Mouse (Mus musculus) telencephalon, adult 2 months (tissue): ENCODE measurements at regions not wholly inside any gene's neighbourhood (a gene's known extent, or its start where the extent isn't known, plus 50 kb on each side); places are given as distances from the start of the nearest gene placed in this dataset.

Source experiments
- DNase-seq: peaks from one replicate; pipeline ENCODE4 v3.0.0-alpha.2; 2011; ENCODE audit warnings: low read depth, low spot score

DNA sequence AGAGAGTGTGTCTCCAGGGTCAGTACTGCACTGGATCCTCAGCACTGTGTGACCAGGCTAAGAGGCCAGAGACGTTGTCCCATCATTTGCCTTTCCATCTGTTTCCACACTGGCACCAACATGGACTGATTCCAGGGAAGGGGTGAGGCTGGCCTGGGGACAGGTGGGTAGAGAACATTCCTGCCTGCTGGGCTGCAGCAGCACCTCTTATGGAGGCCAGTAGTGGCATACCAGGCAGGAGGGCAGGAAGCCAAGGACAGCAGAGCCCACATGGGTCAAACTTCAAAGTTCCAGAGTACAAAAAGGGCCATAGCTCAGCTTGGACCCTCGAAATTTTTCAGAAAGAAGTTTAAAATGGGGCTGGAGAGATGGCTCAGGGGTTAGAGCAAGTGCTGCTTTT lies 115.4 kb upstream of the Ercc6l2 start:
- DNase-seq: no peak

GRCm38 (mm10) chr13:63700747-63701146 lies 114.3 kb upstream of the Ercc6l2 start:
- DNase-seq: no peak

DNA sequence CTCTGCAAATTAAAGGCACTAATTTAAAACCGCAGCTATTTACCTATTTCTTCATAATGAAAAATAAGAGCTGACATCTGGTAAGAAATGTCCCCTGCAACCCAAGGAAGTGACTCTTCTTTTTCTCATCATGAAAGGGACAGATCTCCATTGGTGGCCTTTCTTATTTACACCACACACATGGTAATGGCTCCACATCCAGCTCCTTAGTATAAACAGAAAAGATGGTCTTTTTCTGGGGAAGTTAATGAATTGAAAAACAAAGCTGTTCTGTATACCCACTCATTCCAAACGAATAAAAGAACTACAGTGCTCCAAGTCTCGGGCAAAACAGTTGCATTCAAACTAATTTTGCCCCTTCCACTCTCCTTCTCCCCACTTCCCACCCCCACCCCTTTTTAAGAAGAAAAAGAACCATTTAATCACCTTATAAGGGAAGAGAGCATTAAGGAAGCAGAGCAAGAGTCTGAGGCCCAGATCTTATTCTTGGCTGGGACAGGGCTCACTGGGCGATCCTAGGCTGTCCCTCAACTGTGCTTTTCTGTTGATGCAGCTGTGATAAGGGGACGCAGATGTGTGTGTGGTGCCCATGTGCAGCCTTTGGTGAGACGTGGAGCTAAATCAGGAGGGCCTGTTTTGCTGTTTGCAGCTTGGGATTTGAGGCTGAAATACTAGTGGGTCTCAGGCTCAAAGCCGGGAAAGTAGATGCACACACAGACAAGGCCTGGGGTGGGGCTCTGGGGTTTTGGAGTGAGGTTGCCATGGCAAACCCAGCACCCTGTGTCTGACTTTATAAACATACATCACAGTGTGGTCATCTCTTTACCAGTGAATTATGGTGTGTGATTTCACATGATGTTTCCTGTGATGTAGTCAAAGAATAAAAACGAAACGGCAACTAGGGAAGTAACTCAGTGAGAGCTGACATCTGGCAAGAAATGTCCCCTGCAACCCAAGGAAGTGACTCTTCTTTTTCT lies 113.6 kb upstream of the Ercc6l2 start:
- no peak for DNase-seq

DNA sequence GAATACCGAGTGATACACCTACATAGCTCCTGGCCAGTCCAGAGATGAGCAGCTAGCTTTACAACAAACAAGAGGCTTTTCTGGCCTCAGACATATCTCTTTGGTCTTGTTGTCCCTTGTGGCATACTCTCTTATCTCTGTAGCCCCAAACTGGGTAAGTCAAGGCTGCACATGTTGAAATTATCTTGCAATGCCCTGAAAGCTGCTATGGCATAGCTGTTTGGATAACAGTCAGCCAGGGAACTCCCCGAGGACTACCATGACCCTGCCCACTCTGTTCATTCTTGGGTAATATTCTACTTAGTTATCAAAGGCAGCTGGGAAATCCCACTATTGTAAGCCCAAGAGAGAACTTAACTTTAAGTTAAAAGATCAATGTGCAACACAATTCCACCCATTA lies 106.5 kb upstream of the Ercc6l2 start:
- no peak for DNase-seq

- DNase-seq: no peak
Observed at GRCm38 (mm10) chr13:63713137-63713536, 101.9 kb upstream of the Ercc6l2 start.

- no peak for DNase-seq
Observed at GRCm38 (mm10) chr13:63716498-63716897, 98.5 kb upstream of the Ercc6l2 start.

- DNase-seq: peak; percentile 56
Observed at GRCm38 (mm10) chr13:63717249-63717648, 97.8 kb upstream of the Ercc6l2 start.

DNA sequence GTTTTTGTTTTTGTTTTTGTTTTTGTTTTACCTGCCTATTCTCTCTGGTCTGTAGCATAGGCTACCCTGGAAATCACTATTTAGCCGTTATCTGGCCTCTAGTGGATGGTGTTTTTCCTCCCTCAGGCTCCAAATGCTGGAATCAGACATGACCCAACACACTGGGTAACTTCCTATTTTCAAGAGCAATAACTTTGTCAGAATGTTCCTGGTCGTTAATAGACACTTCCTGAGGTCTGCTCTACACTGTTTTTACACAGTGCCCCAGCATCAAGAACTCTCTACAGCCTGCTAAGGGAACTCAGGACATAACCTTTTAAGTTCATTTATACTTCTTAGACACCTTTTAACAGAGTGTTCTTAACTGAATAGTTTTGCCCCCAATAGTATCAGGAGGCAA lies 96.3 kb upstream of the Ercc6l2 start:
- no peak for DNase-seq

DNA sequence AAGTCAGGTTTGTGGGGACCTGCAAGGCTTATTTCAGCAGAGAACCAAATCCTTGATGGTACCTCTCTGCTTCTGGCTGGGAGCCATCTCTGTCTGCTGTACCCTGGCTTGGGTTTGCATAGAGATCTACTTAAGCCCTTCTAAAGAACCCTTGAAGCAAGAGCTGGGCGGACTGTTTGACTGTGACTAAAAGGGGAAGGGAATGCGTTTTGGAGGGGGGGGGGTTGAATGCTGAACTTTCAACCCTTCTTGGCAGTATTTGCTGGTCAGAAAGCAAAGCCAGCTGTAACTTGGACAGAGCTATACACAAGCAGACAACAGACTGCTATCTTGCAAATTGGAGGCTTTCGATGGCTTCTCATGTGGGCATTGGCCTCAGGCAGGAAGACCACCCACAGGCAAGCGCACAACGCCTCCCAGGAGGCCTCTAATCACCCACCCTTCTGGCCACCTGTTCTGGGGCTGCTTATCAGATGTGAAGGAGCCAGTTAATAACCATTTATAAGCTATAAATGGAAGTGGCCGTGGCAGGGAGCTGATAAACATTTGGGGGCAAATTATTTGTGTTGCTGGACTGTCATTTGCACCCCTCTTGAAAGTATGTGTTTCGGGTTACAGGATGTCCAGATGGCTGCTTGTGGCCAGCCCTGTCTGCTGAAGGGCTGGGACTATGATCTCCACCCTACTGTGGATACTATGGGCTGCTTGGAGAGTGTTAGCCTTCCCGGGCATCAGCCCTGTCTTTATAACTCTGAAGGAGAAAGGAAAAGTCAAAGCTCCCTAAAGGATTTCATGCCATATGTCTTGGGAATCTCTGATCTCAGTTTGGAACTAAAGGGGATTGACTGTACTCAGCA lies 95.5 kb upstream of the Ercc6l2 start:
- DNase-seq: no peak

- no peak for DNase-seq
Observed at GRCm38 (mm10) chr13:63720610-63721009, 94.4 kb upstream of the Ercc6l2 start.

- no peak for DNase-seq
Observed at GRCm38 (mm10) chr13:63721011-63721625, 93.9 kb upstream of the Ercc6l2 start.

DNA sequence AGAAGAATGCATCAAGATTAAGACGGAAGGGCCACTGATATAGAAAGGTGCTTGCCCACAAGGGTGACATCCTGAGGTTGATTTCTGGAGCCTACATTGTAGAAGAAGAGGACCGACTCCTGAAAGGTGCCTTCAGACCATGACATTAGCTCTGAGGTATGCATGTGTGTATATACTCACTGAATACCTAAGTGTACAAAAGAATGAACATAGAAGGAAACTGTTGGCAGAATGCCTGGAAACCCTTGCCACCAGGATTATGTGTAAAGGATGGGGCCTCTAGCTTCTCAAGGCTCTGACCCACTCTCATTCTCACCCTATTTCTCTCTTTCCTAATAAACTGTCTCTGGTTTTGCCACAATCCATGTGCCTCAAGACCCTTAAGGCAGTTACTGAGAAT lies 90.7 kb upstream of the Ercc6l2 start:
- no peak for DNase-seq

- no peak for DNase-seq
Observed at GRCm38 (mm10) chr13:63724843-63725582, 90.0 kb upstream of the Ercc6l2 start.

GRCm38 (mm10) chr13:63726035-63726434 lies 89.0 kb upstream of the Ercc6l2 start:
- DNase-seq: no peak

DNA sequence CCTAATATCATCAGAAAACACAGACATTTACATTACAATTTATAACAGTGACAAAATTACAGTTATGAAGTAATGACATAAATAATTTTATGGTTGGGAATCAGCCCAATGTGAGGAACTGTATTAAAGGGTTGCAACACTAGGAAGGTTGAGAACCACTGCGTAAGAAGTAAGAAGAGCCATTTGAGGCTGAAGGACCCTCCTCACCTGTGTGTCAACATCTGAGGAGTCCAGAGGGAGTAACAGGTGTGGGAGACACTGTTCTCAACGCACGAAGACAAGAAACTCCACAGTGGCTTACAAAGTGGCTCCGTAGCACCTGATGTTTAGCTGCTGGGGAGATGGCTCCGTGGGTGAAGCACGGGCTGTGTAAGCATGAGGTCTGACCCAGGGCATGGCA lies 88.5 kb upstream of the Ercc6l2 start:
- no peak for DNase-seq

GRCm38 (mm10) chr13:63735739-63736138 lies 79.3 kb upstream of the Ercc6l2 start:
- no peak for DNase-seq

DNA sequence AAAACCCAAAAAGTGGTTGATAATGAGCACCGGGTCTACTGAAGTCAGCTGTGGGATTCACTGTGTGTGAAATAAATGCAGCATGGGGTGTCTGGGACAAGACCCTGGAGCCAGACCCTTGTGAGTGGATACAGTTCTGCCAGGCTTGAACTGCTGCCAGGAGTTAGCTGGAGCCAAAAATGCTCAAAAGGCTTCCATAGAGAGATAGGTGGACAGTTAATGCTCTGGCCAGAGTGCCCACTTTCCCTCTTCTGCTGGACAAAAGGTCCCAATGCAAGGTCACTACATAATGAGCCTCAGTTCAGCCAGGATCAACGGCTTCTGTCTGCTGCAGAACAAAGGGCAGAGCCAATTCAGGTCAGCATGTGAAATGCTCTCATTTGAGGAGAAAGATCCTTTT lies 73.2 kb upstream of the Ercc6l2 start:
- DNase-seq: peak; percentile 1

- DNase-seq: no peak
Observed at GRCm38 (mm10) chr13:63748788-63749187, 66.3 kb upstream of the Ercc6l2 start.

DNA sequence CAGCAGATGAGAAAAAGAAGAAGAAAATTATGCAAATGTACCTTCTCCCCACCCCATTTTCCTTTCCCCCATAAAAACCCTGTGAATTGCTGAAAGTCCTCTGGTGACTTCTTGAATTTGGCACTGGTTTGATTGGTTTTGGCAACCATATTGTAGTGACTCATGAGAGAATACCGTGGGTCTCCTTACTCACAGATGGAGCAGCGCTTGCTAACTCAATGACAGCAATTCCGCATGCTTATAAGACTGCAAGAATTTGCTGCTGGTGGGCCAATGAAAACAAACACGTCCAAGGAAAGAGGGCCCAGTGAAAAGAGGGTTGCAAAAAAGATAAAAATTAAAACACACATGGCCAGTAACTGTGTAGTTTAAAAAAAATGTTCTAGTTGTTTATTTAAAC lies 65.0 kb upstream of the Ercc6l2 start:
- peak; percentile 4 for DNase-seq

DNA sequence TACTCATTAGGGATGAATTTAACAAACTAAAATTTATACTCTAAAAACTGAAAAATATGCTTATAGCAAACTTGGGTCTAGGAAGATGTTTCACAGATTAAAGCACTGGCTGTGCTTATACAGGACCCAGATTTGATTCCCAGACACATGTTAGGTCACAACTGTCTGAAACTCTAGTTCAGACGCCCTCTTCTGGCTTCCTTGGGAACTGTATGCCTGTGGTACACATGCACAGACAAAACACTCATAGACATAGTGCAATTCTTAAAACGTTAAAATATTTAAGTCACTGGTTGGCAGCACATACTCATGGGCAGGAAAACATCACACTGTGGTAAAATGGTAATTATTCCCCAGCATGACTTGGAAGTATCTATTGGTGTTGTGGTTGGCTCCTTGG lies 63.8 kb upstream of the Ercc6l2 start:
- DNase-seq: no peak

DNA sequence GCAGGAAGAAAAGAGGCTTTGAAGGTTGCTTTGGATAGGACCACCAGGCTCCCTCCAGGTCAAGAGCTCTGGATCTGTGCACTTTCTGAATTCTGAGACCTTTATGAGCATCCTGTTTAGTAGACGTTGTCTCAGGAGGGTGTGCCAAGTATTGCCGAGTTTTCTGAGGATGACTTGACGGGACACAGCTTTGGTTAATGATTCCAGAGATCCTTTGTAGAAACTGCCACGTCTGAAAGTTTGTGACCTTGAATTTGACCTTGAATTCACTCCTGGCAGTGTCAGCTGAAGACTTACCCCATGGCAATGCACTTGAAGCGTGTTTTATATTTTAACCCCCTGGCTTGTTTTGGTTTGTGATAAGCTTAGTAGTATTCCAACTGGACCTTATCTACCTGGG lies 58.0 kb upstream of the Ercc6l2 start:
- no peak for DNase-seq
